Mouse (Mus musculus) G1E (cell line): ENCODE data around the gene Tmem202.

Experiments used
- CTCF ChIP-seq: IDR thresholded peaks from 2 replicates; pipeline ENCODE4 v1.5.1; 2012; ENCODE audit warnings: low read depth, low read length, inconsistent platforms, mixed read lengths
- GATA1 ChIP-seq: IDR thresholded peaks from 2 replicates; pipeline ENCODE4 v1.6.1; 2012; ENCODE audit warnings: borderline replicate concordance, low read length, inconsistent platforms, mixed read lengths
- TAL1 ChIP-seq: conservative IDR thresholded peaks from 2 replicates; pipeline ENCODE4 v1.6.1; 2012; ENCODE audit warnings: low read depth, low read length, inconsistent platforms, mixed read lengths

DNA sequence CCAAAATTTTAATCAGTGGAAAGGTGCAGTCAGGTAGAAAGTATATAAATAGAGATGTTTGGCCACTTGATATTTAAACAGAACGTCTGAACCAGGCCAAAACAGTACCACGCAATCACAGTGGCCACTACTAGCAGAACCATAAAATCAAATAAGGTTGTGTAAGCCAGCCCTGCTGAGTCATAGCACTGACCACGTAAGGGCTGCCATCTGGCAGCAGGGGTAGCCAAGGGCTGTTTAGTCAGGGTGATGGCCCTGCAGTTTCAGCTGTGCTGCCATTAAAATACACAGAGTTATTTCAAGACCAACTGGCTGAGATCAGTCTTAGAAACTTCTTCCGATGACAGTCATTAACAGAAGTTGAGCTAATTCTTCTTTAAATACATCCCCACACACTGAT lies 5.8 kb downstream of the Tmem202 start:
- no peak for TF ChIP-seq CTCF
- no peak for TF ChIP-seq GATA1
- TF ChIP-seq TAL1, result no peak
